Mouse (Mus musculus): ENCODE measurements around the gene Speg. TPM values are rescaled to one million over a fixed set of nuclear protein-coding genes. Genes with fewer than 3 reads are reported as not detected.

Speg gene
- polyA plus RNA-seq, 1 experiment from 2014 or later, result 30.2 TPM

Other genes with a start within 250 kb of the Speg start
- 0.06 and 0.08 TPM in 2 replicates for gene Slc23a3, start 241.4 kb upstream of the Speg start, polyA plus RNA-seq (2016; fragmentation: Nextera tagmentation; extraction: Ambion mirVana)
- gene Cnppd1, start 232.6 kb upstream of the Speg start, polyA plus RNA-seq (2016; fragmentation: Nextera tagmentation; extraction: Ambion mirVana), result 45.3 and 46.2 TPM in 2 replicates
- gene Retreg2, start 232.5 kb upstream of the Speg start, polyA plus RNA-seq (2016; fragmentation: Nextera tagmentation; extraction: Ambion mirVana), result 32.1 and 35.8 TPM in 2 replicates
- gene Zfand2b, start 206.7 kb upstream of the Speg start, polyA plus RNA-seq (2016; fragmentation: Nextera tagmentation; extraction: Ambion mirVana), result 32.6 and 33.6 TPM in 2 replicates
- gene Abcb6, start 194.9 kb upstream of the Speg start, polyA plus RNA-seq (2016; fragmentation: Nextera tagmentation; extraction: Ambion mirVana), result 32.3 and 34.8 TPM in 2 replicates
- gene Ankzf1, start 183.1 kb upstream of the Speg start, polyA plus RNA-seq (2016; fragmentation: Nextera tagmentation; extraction: Ambion mirVana), result 22.9 and 27.2 TPM in 2 replicates
- gene Atg9a, start 183.1 kb upstream of the Speg start, polyA plus RNA-seq (2016; fragmentation: Nextera tagmentation; extraction: Ambion mirVana), result 20.7 and 21.8 TPM in 2 replicates
- 13.3 and 14.5 TPM in 2 replicates for gene Glb1l, start 164.5 kb upstream of the Speg start, polyA plus RNA-seq (2016; fragmentation: Nextera tagmentation; extraction: Ambion mirVana)
- gene Stk16, start 164.5 kb upstream of the Speg start, polyA plus RNA-seq (2016; fragmentation: Nextera tagmentation; extraction: Ambion mirVana), result 139 and 145 TPM in 2 replicates
- gene Tuba4a, start 155.4 kb upstream of the Speg start, polyA plus RNA-seq (2016; fragmentation: Nextera tagmentation; extraction: Ambion mirVana), result 14.6 and 16.3 TPM in 2 replicates
- gene A630095N17Rik, start 143.2 kb upstream of the Speg start, polyA plus RNA-seq (2016; fragmentation: Nextera tagmentation; extraction: Ambion mirVana), result not detected in 2 replicates
- 27.0 and 27.5 TPM in 2 replicates for gene Dnajb2, start 138.9 kb upstream of the Speg start, polyA plus RNA-seq (2016; fragmentation: Nextera tagmentation; extraction: Ambion mirVana)
- gene Ptprn, start 110.8 kb upstream of the Speg start, polyA plus RNA-seq (2016; fragmentation: Nextera tagmentation; extraction: Ambion mirVana), result 1.7 and 2.1 TPM in 2 replicates
- 1.9 and 2.5 TPM in 2 replicates for gene Resp18, start 96.9 kb upstream of the Speg start, polyA plus RNA-seq (2016; fragmentation: Nextera tagmentation; extraction: Ambion mirVana)
- 144 and 150 TPM in 2 replicates for gene Dnpep, start 57.3 kb upstream of the Speg start, polyA plus RNA-seq (2016; fragmentation: Nextera tagmentation; extraction: Ambion mirVana)
- 10.4 and 15.6 TPM in 2 replicates for gene Des, start 15.0 kb upstream of the Speg start, polyA plus RNA-seq (2016; fragmentation: Nextera tagmentation; extraction: Ambion mirVana)
- gene Gmppa, start 60.6 kb downstream of the Speg start, polyA plus RNA-seq (2016; fragmentation: Nextera tagmentation; extraction: Ambion mirVana), result 57.1 and 61.3 TPM in 2 replicates
- 2.1 and 2.4 TPM in 2 replicates for gene Asic4, start 75.1 kb downstream of the Speg start, polyA plus RNA-seq (2016; fragmentation: Nextera tagmentation; extraction: Ambion mirVana)
- 25.3 and 27.0 TPM in 2 replicates for gene Chpf, start 104.0 kb downstream of the Speg start, polyA plus RNA-seq (2016; fragmentation: Nextera tagmentation; extraction: Ambion mirVana)
- gene Tmem198, start 104.2 kb downstream of the Speg start, polyA plus RNA-seq (2016; fragmentation: Nextera tagmentation; extraction: Ambion mirVana), result 3.3 and 3.5 TPM in 2 replicates
- gene Obsl1, start 131.2 kb downstream of the Speg start, polyA plus RNA-seq (2016; fragmentation: Nextera tagmentation; extraction: Ambion mirVana), result 57.9 and 63.0 TPM in 2 replicates
- 2.3 and 3.1 TPM in 2 replicates for gene Inha, start 131.8 kb downstream of the Speg start, polyA plus RNA-seq (2016; fragmentation: Nextera tagmentation; extraction: Ambion mirVana)
- 31.7 and 33.4 TPM in 2 replicates for gene Stk11ip, start 146.2 kb downstream of the Speg start, polyA plus RNA-seq (2016; fragmentation: Nextera tagmentation; extraction: Ambion mirVana)
- 15.7 and 18.0 TPM in 2 replicates for gene Slc4a3, start 171.0 kb downstream of the Speg start, polyA plus RNA-seq (2016; fragmentation: Nextera tagmentation; extraction: Ambion mirVana)